Mouse (Mus musculus): ENCODE data around the gene Spef2. TPM values are rescaled to one million over a fixed set of nuclear protein-coding genes. Genes with fewer than 3 reads are reported as not detected.
"Not testable (repeated sequence)": the region's sequence is repeated elsewhere in the genome, so short reads cannot be mapped to it uniquely, and the experiment has no call there.

Gene Spef2
- polyA plus RNA-seq, 2 experiments, result 0.01 to 0.11 TPM

- TF ChIP-seq CTCF (IDR thresholded peaks at IDR 0.05; ENCODE audit: low read depth), result no peak
- no peak for TF ChIP-seq EP300 (IDR thresholded peaks at IDR 0.05; ENCODE audit: low read depth)
- no peak overlapping the region for H3K9ac ChIP-seq (replicated peaks)
- no peaks in the 10 kb centered on the region for H3K9me3 ChIP-seq (ENCODE audit: control insufficient read depth, low read length)
- ATAC-seq (ENCODE audit: insufficient read depth) (no peak), DNase-seq (ENCODE audit: low read depth in 3 of 3, low spot score in 3 of 3) (no peak)
- no peaks in the 10 kb centered on the region for H3K4me1 ChIP-seq (replicated peaks; ENCODE audit: control insufficient read depth in 2 of 2, insufficient read depth in 2 of 2, low read length in 1 of 2)
- no peak overlapping the region for H3K4me3 ChIP-seq (ENCODE audit: insufficient read depth in 1 of 2, low read depth in 2 of 2, low read length in 2 of 2)
- WGBS (ENCODE audit: insufficient replicate concordance), result 68% methylated on average over 4 of the region's 4 CpGs
- no peak overlapping the region for H3K4me2 ChIP-seq (ENCODE audit: low read depth)
- H3K36me3 ChIP-seq (replicated peaks; ENCODE audit: control insufficient read depth, insufficient read depth, low read depth), result no peaks in the 10 kb centered on the region
- no peaks in the 10 kb centered on the region for H3K27me3 ChIP-seq (ENCODE audit: control insufficient read depth, insufficient read depth, low read length)
- H3K27ac ChIP-seq, result no peak overlapping the region
Observed at GRCm38 (mm10) chr15:9668575-9668974, 80.1 kb downstream of the Spef2 start.

- ATAC-seq (ENCODE audit: insufficient read depth); H3K36me3 ChIP-seq (replicated peaks; ENCODE audit: control insufficient read depth, insufficient read depth, low read depth); H3K27ac ChIP-seq; H3K4me3 ChIP-seq (ENCODE audit: insufficient read depth in 1 of 2, low read depth in 2 of 2, low read length in 2 of 2); H3K9ac ChIP-seq (replicated peaks); H3K9me3 ChIP-seq (ENCODE audit: control insufficient read depth, low read length); H3K4me1 ChIP-seq (replicated peaks; ENCODE audit: control insufficient read depth in 2 of 2, insufficient read depth in 2 of 2, low read length in 1 of 2); H3K27me3 ChIP-seq (ENCODE audit: control insufficient read depth, insufficient read depth, low read length); H3K4me2 ChIP-seq (ENCODE audit: low read depth); DNase-seq (ENCODE audit: low read depth in 3 of 3, low spot score in 3 of 3): not testable (repeated sequence)
- WGBS (ENCODE audit: insufficient replicate concordance), result 62% methylated on average over 2 of the region's 2 CpGs
Observed at GRCm38 (mm10) chr15:9664948-9665347, 83.7 kb downstream of the Spef2 start.

- TF ChIP-seq CTCF (IDR thresholded peaks at IDR 0.05; ENCODE audit: low read depth) (no peak), EP300 (IDR thresholded peaks at IDR 0.05; ENCODE audit: low read depth) (no peak)
- H3K9ac ChIP-seq (replicated peaks), result no peak overlapping the region
- H3K27ac ChIP-seq, result no peak overlapping the region
- no peak for ATAC-seq (ENCODE audit: insufficient read depth)
- no peaks in the 10 kb centered on the region for H3K27me3 ChIP-seq (ENCODE audit: control insufficient read depth, insufficient read depth, low read length)
- H3K9me3 ChIP-seq (ENCODE audit: control insufficient read depth, low read length), result no peaks in the 10 kb centered on the region
- no peaks in the 10 kb centered on the region for H3K36me3 ChIP-seq (replicated peaks; ENCODE audit: control insufficient read depth, insufficient read depth, low read depth)
- H3K4me3 ChIP-seq (ENCODE audit: insufficient read depth in 1 of 2, low read depth in 2 of 2, low read length in 2 of 2), result no peak overlapping the region
- 53% methylated on average over 1 of the region's 1 CpGs for WGBS (ENCODE audit: insufficient replicate concordance)
- no peak for DNase-seq (ENCODE audit: low read depth in 3 of 3, low spot score in 3 of 3)
- no peaks in the 10 kb centered on the region for H3K4me1 ChIP-seq (replicated peaks; ENCODE audit: control insufficient read depth in 2 of 2, insufficient read depth in 2 of 2, low read length in 1 of 2)
- H3K4me2 ChIP-seq (ENCODE audit: low read depth), result no peak overlapping the region
Observed at GRCm38 (mm10) chr15:9661215-9661614, 87.5 kb downstream of the Spef2 start.

- TF ChIP-seq CTCF (IDR thresholded peaks at IDR 0.05; ENCODE audit: low read depth) (no peak), EP300 (IDR thresholded peaks at IDR 0.05; ENCODE audit: low read depth) (no peak)
- no peak overlapping the region for H3K4me2 ChIP-seq (ENCODE audit: low read depth)
- no peak overlapping the region for H3K4me3 ChIP-seq (ENCODE audit: insufficient read depth in 1 of 2, low read depth in 2 of 2, low read length in 2 of 2)
- no peaks in the 10 kb centered on the region for H3K9me3 ChIP-seq (ENCODE audit: control insufficient read depth, low read length)
- no peaks in the 10 kb centered on the region for H3K4me1 ChIP-seq (replicated peaks; ENCODE audit: control insufficient read depth in 2 of 2, insufficient read depth in 2 of 2, low read length in 1 of 2)
- H3K27me3 ChIP-seq (ENCODE audit: control insufficient read depth, insufficient read depth, low read length), result no peaks in the 10 kb centered on the region
- no peak overlapping the region for H3K27ac ChIP-seq
- H3K9ac ChIP-seq (replicated peaks), result no peak overlapping the region
- DNase-seq (ENCODE audit: low read depth in 3 of 3, low spot score in 3 of 3) (no peak), ATAC-seq (ENCODE audit: insufficient read depth) (no peak)
- WGBS (ENCODE audit: insufficient replicate concordance), result 73% methylated on average over 12 of the region's 12 CpGs
- H3K36me3 ChIP-seq (replicated peaks; ENCODE audit: control insufficient read depth, insufficient read depth, low read depth), result no peaks in the 10 kb centered on the region
Observed at GRCm38 (mm10) chr15:9634471-9634870, 114.2 kb downstream of the Spef2 start.

GRCm38 (mm10) chr15:9631657-9632056, 117.0 kb downstream of the Spef2 start:
- DNase-seq (ENCODE audit: low read depth in 3 of 3, low spot score in 3 of 3), result no peak
- Histone ChIP-seq H3K4me3 (ENCODE audit: insufficient read depth in 1 of 2, low read depth in 2 of 2, low read length in 2 of 2) (no peak overlapping the region), H3K27ac (no peak overlapping the region), H3K36me3 (replicated peaks; ENCODE audit: control insufficient read depth, insufficient read depth, low read depth) (no peaks in the 10 kb centered on the region), H3K9ac (replicated peaks) (no peak overlapping the region), H3K4me1 (replicated peaks; ENCODE audit: control insufficient read depth in 2 of 2, insufficient read depth in 2 of 2, low read length in 1 of 2) (no peaks in the 10 kb centered on the region), H3K27me3 (ENCODE audit: control insufficient read depth, insufficient read depth, low read length) (no peaks in the 10 kb centered on the region), H3K4me2 (ENCODE audit: low read depth) (no peak overlapping the region), H3K9me3 (ENCODE audit: control insufficient read depth, low read length) (no peaks in the 10 kb centered on the region)
- 54% methylated on average over 6 of the region's 6 CpGs for WGBS (ENCODE audit: insufficient replicate concordance)
- ATAC-seq (ENCODE audit: insufficient read depth), result no peak
- TF ChIP-seq CTCF (IDR thresholded peaks at IDR 0.05; ENCODE audit: low read depth) (no peak), EP300 (IDR thresholded peaks at IDR 0.05; ENCODE audit: low read depth) (no peak)

Data from liver, embryonic 14.5 days (tissue).